Mouse (Mus musculus) brain, embryonic 18.5 days (tissue): Measurements from ENCODE around the gene Ldhc.
"Not testable (repeated sequence)": the region's sequence is repeated elsewhere in the genome, so short reads cannot be mapped to it uniquely, and the experiment has no call there.

Experiments used
- DNase-seq: peaks from one replicate; pipeline ENCODE4 v3.0.0-alpha.2; 2012; ENCODE audit warnings: low read depth, low spot score

The Ldhc gene

DNA sequence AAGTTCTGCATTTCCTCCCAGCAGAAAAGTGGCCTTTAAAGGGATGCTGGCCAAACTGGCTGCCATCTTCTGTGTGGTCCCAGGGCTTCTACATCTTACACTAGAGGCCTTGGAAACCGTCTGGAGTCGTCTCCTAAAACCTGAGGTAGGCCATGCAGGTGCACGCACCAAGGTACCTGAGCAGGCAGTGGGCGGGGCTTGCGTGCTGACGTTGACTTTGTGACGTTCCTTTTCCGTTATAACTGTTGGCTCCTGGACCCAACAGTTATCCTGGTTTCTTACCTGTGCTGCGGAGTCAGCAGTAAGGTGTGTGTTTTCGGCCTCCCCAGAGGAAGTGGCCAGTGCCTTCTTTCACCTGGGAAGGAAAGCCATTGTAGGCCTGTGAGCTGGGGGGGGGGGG lies at the start of gene Ldhc:
TSS of gene Ldhc (plus strand) at position 208 of the 400 bp plus-strand sequence.
- no peak for DNase-seq

DNA sequence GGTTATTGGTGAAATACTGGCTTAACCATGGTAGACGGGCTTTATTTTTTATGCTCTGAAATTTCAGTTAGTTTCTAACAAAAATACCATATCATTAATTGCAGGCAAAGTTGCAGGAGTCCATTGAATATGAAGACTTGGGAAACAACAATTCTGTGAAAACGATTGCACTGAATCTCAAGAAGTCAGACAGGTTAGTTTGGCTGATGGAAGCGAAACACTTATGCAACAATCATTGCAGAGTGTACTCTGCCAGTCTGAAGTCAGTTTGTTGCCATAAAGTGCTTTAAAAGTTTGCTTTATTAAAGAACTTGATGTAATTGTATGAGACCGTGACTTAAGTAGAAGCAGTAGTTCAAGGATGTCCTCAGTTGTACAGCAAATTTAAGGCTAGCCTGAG lies 47.0 kb upstream of the Ldhc start:
- no peak for DNase-seq

DNA sequence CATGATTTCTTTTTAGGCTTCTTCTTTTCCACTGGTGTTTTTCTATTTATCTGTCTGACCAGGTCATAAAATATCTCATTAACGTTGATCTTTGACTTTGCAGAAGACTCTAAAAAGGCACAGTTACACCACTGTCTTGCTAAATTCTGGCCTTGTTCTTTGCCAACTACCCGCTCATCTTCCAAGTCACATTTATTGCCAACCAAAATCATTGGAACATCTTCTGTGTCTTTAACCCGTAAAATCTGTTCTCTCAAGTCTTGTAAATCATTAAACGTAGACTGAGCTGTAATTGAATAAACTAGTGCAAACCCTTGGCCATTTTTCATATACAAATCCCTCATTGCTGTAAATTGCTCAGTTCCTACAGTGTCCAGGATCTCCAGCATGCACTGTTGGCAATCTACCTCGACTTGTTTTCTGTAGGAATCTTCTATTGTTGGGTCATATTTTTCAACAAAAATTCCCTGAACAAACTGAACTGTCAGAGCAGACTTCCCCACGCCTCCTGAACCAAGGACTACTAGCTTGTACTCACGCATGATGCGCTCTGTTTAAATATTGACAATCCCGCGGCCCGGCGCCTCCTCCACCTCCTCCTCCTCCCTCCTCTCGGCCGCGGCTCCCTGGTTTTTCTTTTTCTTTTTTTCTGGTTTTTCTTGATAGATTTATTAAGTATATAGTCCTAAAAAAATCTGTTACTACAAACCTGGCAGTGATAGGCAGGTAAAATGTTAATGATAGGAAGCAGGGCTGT lies 39.9 kb upstream of the Ldhc start:
- DNase-seq: not testable (repeated sequence)

DNA sequence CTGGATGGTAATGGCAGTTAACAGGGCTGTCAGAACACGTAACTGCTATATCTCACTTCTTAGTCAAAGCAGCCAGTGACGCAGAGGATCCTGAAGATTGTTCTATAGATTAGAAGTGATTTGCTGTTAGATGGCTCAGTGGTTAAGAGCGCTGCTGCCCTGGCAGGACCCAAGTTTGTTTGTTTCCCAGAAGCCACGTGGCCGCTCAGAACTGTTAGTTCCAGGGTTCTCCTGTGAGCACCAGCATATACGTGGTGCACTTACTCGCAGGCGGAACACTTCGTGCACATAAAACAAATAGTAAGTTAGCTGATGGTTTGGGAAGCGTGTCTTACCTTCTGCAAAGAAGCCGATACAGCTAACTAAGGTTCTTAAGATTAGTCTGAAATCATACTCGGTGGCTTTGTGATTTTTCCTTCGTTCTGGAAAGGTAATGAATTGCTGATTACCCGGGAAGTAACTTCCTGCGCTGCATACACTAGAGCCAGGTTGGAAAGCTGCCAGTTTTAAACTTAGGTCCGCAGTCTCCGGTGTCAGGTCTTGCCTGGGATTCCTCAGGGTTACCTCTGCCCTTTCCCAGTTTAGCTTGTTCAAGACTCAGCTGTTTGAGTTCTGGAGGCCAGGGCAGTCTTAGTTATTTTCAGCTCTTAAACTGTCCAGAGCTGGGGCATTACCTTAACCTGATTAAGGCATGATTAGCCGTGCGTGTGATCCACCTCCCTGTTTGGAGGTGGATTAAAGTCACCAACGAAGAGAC lies 33.8 kb upstream of the Ldhc start:
- no peak for DNase-seq

DNA sequence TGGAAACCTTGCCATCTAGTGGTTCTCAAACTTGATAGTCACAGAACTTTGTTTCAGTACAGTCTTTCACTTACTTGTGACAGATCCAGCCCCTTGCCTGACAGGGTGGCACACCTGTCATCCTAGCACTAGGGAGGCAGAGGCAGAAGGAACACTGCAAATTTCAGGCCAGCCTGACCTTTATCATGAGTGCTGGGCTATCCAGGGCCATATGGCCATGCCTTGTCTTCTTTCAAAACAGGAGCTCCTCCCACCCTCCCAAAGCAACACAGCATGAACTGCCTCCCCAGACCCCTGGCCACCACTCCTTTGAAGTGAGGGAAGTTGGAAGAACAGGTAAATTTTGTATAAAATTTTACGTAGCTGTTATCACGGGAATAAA lies 33.2 kb upstream of the Ldhc start:
- no peak for DNase-seq

DNA sequence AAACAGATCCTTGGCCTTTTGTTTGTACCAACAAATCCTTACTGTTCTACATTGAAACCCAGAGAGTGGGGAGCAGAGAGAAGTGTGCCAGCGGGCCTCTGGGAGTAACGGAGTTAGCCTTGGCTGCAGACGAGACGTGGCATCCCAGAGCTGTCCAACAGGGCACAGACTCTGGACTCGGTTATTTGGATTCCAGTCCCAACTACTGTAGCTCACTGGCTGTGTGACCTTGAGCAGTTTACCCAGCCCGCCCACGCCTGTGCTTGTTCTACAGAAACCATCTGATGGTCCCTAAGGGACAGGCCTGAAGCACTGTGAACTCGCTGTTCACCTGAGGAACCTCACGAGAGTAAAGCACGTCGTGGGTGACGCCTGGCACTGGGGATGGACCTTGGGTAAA lies 31.1 kb upstream of the Ldhc start:
- no peak for DNase-seq

DNA sequence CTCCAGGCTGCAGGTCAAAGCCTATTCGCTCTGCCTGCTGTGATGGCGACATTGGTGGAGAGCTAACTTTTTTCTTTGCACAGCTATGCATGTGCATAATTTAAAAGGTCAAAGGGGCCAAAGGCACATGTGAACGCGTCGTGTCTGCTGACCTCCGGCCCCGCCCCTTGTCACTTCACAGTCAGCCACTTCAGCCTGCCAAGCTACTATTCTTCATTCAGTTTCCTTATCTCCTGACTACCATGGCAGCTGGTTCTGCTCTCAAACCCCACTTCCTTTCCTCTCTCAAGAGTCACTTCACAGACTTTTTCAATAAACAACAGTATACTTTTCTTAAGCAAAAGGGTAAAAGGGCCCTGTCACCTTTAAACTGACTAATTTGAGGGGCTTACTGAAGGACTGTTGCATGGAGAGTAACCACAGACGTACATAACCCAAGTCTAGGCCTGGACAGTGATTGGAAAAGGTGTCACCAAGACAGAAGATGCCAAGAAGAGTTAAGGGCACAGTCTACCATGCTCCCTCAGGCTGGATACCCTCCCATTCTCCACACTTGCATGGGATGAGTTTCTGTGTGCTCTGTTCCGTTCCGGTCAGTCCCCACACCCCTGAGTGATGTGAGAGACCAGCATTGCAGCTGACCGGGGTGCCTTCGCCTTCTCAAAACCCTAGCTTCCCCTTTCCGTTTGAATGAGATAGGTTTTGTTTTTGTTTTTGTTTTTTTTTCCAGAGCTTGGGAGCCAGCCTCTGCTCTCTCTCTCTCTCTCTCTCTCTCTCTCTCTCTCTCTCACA lies 30.0 kb upstream of the Ldhc start:
- DNase-seq: no peak

DNA sequence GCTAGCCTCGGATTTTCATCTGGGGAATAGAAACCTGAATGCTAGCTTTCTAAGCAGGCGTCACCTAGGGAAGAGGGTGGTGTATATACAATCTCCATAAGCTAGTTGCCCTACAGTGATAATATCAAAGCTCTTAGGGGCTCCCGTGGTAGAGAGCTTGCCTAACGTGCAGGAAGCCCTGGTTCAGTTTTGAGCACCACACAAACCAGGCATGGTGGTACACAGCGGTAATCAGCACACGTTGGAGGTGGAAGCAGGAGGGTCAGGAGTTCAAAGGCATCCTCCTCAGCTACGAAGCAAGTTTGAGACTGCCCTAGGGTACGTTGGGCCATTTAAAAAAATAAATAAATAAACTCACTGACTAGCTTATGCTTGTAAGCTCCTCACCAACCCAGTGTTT lies 29.3 kb upstream of the Ldhc start:
- no peak for DNase-seq

DNA sequence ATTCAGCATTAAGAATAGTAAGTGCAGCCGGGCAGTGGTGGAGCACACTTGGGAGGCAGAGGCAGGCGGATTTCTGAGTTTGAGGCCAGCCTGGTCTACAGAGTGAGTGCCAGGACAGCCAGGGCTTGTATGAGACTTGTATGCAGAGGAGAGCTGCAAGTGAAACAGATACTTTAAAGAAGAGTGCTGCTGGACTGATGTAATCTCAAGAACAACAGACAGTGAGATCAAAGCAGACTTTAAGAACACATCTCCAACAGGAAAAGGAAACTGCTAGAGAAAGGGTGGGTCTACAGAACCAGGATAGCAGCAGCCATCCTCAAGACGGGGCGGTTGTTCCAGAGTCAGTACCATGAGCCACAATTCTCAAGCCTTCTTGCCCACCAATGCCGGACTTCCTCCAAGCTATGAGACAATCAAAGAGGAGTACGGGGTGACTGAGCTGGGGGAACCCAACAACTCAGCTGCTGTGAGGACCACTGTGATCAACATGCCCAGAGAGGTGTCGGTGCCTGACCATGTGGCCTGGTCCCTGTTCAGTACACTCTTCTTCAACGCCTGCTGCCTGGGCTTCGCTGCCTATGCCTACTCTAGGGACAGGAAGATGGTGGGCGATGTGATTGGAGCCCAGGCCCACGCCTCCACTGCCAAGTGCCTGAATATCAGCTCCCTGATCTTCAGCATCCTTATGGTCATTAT lies 28.7 kb upstream of the Ldhc start:
- DNase-seq: not testable (repeated sequence)

DNA sequence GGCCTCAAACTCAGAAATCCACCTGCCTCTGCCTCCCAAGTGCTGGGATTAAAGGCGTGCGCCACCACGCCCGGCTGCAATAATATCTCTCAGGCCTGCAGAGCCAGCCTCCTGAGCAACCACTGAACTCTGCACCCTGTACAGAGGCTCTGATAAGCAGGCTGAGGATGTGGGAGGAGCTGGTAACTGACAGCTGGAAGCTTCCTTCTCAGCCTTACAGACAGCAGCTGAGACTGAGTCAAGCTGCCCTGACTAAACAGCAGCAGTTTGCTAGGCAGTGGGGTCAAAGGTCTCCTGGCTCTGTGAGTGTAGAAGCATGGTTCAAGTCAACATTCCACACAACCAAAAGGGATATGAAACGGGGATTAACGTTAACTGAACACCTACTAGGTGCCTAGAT lies 27.7 kb upstream of the Ldhc start:
- no peak for DNase-seq

DNA sequence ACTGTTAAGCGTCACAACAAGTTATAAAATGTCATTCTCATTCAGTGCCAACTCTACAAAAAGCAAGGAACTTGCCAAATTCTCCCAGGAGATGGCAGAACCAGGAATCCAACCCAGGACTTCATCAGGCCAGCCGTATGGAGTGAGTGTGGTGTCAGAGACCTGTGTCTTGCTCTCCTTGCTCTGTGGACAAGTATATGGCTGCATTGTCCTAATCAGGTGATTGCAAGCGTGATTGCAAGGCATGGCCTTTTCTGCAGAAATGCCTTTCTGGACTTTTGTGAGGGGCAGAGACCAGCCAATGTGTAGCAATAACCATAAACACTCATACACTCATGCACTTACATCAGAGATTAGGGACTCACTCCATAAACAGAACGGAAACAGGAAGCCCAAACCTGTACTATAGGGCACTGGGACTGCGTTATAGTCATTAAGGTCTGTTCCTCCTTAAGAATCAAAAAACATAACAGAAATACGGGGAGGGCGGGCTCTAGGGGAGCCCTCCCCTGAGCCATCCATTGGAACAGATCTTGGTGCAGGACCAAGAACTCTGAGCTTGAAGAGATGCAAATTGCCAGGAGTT lies 27.2 kb upstream of the Ldhc start:
- no peak for DNase-seq

DNA sequence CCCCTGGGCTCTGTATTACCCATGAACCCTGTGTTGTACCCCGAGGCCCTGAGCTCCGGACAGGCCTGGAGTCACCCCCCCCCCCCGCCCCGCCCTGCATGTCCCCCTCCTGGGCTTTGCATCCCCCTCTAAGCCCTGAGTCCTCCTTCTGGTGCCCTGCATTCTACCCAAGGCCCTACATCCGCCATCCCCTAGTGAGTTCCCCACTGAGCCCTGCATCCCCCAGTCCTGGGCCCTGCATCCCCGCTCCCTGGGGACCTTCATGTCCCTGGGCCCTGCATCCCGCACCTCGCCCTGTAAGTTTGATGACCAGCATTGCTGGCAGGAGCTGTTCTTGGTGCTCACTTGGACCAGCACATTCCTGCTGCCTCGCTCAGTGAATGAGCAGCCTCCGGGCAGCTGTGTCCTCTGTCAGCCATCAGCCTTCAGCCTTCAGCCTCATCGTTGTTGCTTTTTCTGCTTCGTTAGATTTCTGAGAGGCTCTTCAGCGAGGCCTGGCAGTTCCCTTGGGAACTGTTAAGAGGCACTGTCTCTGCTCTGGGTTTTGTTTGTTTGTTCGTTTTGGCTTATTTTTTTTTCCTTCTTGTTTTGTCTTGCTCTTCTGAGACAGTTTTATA lies 25.9 kb upstream of the Ldhc start:
- DNase-seq: no peak

DNA sequence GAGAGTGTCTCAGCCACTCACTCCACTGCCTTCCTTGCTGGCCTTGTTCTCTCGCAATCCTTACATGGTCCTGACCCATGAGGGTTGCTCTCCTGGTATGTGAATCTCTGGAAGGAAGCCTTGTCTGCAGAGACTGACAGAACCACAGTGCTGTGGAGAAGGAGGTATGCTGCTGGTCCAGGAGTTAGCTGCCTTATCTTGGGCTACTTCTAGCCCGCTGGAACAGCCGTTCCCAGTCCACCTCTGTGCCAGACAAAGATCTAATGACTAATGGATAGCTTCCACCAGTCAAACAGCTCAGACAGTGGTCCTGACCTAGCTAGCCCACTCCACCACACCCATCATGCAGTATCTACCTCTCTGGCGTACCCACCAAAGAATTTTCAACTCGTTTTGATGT lies 24.6 kb upstream of the Ldhc start:
- no peak for DNase-seq

DNA sequence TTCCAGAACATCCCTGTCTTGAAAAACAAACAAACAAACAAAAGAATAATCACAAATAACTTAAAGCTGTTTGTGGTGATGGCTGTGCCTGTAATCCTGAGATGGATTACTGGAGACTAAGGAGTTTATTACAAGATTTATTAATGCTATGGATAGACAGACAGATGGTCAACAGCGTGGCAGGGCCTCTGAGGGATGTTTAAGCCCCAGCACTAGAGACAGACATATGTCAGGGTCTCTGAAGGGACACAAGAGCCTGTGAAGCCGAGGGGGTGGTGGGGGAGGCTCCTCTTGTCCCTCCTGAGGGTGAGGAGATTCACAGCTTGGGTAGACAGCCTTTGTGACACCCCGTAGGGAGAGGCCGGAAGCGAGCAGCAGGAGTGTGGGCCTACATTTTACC lies 23.9 kb upstream of the Ldhc start:
- no peak for DNase-seq

DNA sequence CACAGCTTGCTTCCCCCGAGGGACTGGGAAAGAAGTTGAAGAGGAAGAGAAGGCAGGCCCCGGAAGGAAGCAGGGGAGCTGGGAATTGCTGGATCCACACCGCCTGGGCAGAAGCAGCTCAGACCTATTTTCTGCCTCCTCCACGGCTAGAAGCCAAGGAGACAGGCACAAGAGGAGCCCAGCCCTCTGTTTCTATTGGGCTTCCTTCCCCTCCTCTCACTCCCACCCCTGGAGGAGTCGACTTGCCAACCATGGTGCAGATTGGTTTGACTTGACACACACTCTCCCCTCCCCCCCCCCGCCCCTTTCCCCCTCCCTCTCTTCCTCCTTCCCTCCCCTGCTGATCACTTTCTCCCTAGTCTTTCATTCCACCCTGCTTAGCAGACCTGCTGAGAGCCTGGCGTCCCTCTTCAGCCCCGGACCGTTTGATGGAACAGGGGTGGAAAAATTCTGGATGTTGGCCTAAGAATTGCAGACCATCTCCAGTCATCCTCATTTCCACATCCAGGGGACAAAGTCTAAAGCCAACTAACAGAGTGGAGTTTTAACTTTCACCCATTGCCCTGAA lies 22.8 kb upstream of the Ldhc start:
- peak; percentile 43 for DNase-seq

DNA sequence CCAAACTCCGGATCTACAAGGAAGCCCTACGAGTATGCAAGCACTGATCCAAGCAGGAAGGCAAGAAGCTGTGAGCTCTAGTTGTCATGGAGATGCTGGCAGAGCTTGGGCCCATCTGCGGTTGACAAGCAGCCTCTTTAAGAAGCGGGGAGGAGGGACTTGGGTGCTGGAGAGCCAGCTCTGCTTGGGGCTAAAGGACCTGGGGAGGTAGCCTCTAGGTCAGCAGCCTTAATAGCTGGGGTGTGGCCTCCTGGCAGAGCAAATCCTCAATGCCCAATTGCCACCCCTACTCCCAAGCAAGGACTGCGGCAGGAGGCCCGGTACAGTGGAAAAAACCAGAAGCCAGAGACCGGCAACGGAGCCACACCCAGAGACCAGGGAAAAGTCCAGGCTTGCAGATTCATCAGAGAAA lies 22.1 kb upstream of the Ldhc start:
- peak; percentile 84 for DNase-seq

DNA sequence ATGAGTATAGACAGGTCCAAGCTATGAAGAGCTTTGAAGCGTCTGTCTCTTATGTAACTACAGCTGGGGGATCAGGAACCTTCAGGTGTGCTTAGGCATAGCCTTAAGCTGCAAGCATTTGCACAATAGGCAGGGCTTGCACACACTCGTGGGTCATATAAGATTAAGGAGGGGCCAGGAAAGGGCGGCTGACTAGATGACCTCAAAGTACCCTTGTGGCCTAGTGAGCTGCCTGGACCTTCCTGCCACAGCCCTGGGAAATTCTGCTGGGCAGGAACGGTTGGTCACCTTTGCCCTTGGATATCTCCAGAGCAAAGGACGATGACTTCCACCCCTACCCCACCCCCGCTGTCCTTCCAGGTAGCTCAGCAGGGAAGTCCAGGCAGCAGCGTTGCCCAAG lies 21.6 kb upstream of the Ldhc start:
- DNase-seq: no peak

DNA sequence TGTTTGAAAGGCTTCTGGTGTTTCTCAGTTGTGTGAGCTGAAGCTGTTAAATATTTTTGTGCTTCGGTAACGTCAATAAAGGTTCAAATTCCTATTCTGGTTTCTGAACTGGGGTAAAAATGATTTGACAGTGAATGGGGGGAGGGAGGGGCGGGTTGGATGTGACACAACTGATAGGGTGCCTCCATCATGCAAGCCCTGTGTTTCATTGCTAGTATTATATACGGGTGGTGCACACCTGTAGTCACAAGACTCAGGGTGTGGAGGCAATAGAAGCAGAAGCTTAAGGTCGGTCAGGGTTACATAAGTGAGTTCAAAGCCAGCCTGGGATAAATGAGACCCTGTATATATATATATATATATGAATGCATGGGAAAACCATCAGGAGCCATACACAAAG lies 21.1 kb upstream of the Ldhc start:
- no peak for DNase-seq

DNA sequence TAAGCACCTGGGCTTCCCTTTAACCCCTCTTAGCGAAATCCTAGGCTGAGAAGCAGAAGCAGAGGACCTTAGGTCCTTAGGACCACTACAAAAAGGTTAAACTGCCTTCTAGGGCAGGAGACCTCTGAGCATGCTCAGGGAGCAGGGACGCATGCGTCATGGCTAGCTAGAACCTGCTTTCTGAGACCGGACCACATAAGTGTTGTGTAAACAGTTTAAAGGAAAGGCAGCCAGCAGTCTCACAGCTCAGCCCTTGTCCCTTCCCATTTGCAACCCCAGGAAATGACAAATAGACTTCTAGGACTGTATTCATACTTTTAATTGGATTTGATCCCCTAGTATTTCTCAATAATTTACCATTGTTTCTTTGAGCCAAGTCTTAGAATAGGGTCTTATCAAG lies 20.7 kb upstream of the Ldhc start:
- no peak for DNase-seq

DNA sequence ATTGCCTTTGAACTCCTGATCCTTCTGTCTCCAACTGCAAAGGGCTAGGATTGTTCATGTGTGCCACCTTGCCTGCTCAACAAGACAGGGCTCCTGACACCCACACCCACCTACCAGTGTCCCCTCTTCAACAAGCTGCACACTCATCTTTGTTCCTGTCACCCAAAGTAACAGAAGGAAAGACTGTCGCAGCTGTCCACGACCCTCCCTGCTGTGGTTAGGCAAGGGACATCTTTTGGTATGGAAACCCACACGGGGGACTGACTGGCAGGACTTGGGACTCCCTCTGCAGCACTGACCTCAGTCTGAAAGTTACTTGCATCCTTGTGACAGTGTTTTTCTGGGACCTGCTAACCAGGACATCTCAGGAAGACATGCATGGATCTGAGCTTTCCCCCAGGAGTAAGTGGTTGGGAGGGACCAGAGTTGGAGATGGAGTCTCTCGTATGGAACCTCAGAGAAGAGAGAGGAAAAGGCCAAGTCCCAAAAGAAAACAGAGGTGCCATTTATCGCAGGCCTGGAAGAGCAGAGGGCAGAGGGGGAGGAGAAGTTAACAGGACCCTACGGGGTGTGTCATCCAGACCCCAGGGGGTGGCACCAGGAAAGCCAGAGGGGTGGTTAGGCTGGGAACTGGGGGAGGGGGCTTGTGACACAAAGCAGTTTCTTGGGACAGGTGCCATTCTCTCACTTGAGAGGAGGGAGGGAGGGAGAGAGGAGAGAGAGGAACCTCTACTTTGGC lies 20.0 kb upstream of the Ldhc start, which contains the start of gene Ldha:
TSS of gene Ldha (plus strand) at position 689 of the 739 bp plus-strand sequence.
- DNase-seq: no peak
